Mouse (Mus musculus) forebrain, embryonic 11.5 days (tissue): ENCODE results near the gene Pcgf2. TPM values are rescaled to one million over a fixed set of nuclear protein-coding genes. Genes with fewer than 3 reads are reported as not detected.

ENCODE experiments used
- ATAC-seq: fragments of 200-750 bp; cut with Nextera tagmentation; replicated peaks from 2 replicates; pipeline ENCODE4 v1.8.0; 2017; ENCODE audit warnings: moderate TSS enrichment; ENCODE audit not compliant: low FRiP score
- DNase-seq: peaks from one replicate; pipeline ENCODE4 v3.0.0-alpha.2; 2017; ENCODE audit warnings: low spot score
- H3K27ac ChIP-seq: fragments of 300-500 bp; sonication (generic); 2 replicates; pipeline ENCODE4 v1.5.1; 2014; ENCODE audit warnings: low read depth, low read length
- H3K27me3 ChIP-seq: fragments of 300-500 bp; sonication (generic); 2 replicates; pipeline ENCODE4 v1.6.1; 2014; ENCODE audit warnings: mild to moderate bottlenecking, low read length, mixed read lengths; ENCODE audit not compliant: control insufficient read depth, insufficient read depth
- H3K36me3 ChIP-seq: fragments of 300-500 bp; sonication (generic); 2 replicates; pipeline ENCODE4 v1.6.1; 2014; ENCODE audit warnings: mild to moderate bottlenecking, low read length, moderate library complexity, mixed read lengths; ENCODE audit not compliant: control insufficient read depth, insufficient read depth
- H3K4me1 ChIP-seq: fragments of 300-500 bp; sonication (generic); replicated peaks from 2 replicates; pipeline ENCODE4 v1.6.1; 2014; ENCODE audit warnings: low read length, mixed read lengths; ENCODE audit not compliant: control insufficient read depth, insufficient read depth
- H3K4me2 ChIP-seq: fragments of 300-500 bp; sonication (generic); 2 replicates; pipeline ENCODE4 v1.6.1; 2014; ENCODE audit warnings: low read depth, mild to moderate bottlenecking, low read length, moderate library complexity, mixed read lengths; ENCODE audit not compliant: severe bottlenecking
- H3K4me3 ChIP-seq: fragments of 300-500 bp; sonication (generic); 2 replicates; pipeline ENCODE4 v1.5.1; 2014; ENCODE audit warnings: low read depth, low read length
- H3K9ac ChIP-seq: fragments of 300-500 bp; sonication (generic); 2 replicates; pipeline ENCODE4 v1.6.1; 2014; ENCODE audit warnings: low read length
- H3K9me3 ChIP-seq: fragments of 300-500 bp; sonication (generic); 2 replicates; pipeline ENCODE4 v1.6.1; 2016; ENCODE audit warnings: low read length, mixed read lengths; ENCODE audit not compliant: control insufficient read depth
- WGBS: fragments of 180-500 bp; shearing (Covaris S2); extraction: QIAGEN DNeasy Blood & Tissue Kit; methylation state at CpG from one replicate; pipeline ENCODE4 v1.1.7; 2014; 5-methylcytosine and 5-hydroxymethylcytosine counted together
- polyA plus RNA-seq: library from polyadenylated mRNA; unstranded; fragments of >200 nt; fragmentation: Nextera tagmentation; extraction: Ambion mirVana; gene quantifications from 2 replicates; pipeline ENCODE4 v1.2.1, GENCODE M21; 2014

Gene Pcgf2
- polyA plus RNA-seq, 1 experiment from 2014 or later = 25.9 TPM

DNA sequence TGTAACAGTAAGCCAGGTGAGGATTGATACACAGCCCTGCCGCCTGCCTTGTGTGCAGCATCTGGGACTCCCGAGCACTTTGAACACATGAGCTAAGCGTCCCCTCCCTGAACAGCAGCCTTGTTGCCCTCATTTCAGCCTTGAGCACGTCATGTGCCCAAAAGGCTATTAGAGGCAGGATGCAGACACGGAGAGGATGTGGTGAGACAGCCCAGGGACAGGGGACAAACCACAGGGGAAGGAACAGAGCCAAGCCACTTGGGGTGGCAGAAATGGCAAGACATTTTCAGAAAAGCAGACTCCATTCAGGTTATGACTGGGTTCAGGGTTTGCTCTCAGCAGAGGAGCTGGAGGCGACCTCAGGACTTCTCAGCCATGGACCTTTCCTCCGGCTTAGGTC is 28.0 kb upstream of the Pcgf2 start:
- H3K27ac ChIP-seq = no peak overlapping the region
- H3K4me2 ChIP-seq = no peak overlapping the region
- H3K9me3 ChIP-seq = no peaks in the 10 kb centered on the region
- H3K9ac ChIP-seq = no peak overlapping the region
- H3K36me3 ChIP-seq = peaks cover 2% of the 10 kb centered on the region; the same call in 1 of the 2 replicates
- no peaks in the 10 kb centered on the region for H3K27me3 ChIP-seq
- ATAC-seq = no peak
- 82% methylated on average over 7 of the region's 7 CpGs for WGBS
- H3K4me3 ChIP-seq = no peak overlapping the region
- DNase-seq = no peak
- H3K4me1 ChIP-seq = no peaks in the 10 kb centered on the region

DNA sequence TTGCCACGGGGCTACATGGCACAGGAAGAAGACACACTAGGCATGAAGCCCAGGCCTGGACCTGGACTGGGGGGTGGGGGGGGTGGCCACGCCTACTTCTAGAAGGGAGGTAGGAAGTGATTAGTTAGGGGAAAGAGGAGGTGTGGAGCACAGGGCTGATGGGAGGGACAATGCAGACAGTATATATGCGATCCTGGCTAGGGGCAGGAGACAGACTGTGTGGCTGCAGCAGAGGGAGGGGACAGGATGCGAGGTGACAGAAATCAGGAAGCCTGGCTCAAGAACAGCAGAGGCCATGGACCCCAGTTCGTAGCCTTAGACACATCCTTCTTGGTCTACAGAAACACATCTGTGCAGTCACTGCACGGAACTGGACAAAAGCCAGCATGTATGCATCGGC is 23.4 kb upstream of the Pcgf2 start:
- ATAC-seq (no peak), DNase-seq (no peak)
- Histone ChIP-seq H3K36me3 (peaks cover 17% of the 10 kb centered on the region), H3K9ac (no peak overlapping the region), H3K27ac (no peak overlapping the region), H3K4me3 (no peak overlapping the region), H3K9me3 (peaks cover 3% of the 10 kb centered on the region), H3K4me1 (no peaks in the 10 kb centered on the region), H3K27me3 (no peaks in the 10 kb centered on the region), H3K4me2 (no peak overlapping the region)
- 88% methylated on average over 7 of the region's 7 CpGs for WGBS

DNA sequence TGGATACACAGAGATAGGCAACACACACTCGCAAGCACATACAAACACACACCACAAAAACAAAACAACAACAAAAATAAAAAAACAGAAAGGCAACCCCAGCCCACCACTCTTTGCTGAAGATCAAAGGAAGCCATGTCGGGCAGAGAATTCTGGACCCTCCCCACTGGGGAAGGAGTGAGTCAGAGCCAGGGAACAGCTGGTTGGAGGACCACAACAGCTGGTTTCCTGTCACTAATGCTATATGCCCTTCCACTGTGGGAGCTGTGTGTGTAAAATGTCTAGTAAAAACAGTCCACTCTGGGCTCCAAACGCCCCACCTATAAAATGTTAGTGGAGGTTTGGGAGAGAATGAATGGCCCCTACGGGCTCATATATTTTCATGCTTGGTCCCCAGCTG is 21.0 kb upstream of the Pcgf2 start:
- H3K9me3 ChIP-seq = peaks cover 3% of the 10 kb centered on the region
- no peaks in the 10 kb centered on the region for H3K27me3 ChIP-seq
- peaks cover 17% of the 10 kb centered on the region for H3K36me3 ChIP-seq
- 92% methylated on average over 4 of the region's 4 CpGs for WGBS
- H3K9ac ChIP-seq = no peak overlapping the region
- no peak overlapping the region for H3K4me3 ChIP-seq
- H3K27ac ChIP-seq = no peak overlapping the region
- ATAC-seq (no peak), DNase-seq (no peak)
- no peaks in the 10 kb centered on the region for H3K4me1 ChIP-seq
- H3K4me2 ChIP-seq = no peak overlapping the region

DNA sequence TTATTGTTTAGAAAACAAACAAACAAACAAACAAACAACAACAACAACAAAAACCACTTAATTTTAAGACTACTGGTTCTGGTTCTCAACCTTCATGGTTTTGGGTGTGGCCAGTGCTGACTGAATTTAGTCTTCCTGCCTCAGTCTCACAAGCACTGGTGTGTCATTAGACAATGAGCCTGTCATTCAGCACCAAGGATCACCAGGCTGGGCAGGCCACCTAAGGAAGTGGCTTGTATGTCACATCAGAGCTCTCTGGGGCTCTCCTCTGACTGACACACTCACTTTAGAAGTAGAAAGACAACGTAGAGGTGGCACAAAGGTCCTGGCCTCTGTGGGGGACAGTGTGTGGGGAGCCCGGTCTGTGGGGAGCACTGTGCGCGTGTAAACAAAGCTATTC is 18.7 kb upstream of the Pcgf2 start:
- Histone ChIP-seq H3K27ac (no peak overlapping the region), H3K27me3 (no peaks in the 10 kb centered on the region), H3K9me3 (peaks cover 3% of the 10 kb centered on the region), H3K9ac (no peak overlapping the region), H3K4me3 (no peak overlapping the region), H3K4me2 (no peak overlapping the region), H3K4me1 (no peaks in the 10 kb centered on the region), H3K36me3 (peaks cover 14% of the 10 kb centered on the region)
- ATAC-seq (no peak), DNase-seq (no peak)
- WGBS = 86% methylated on average over 4 of the region's 4 CpGs

DNA sequence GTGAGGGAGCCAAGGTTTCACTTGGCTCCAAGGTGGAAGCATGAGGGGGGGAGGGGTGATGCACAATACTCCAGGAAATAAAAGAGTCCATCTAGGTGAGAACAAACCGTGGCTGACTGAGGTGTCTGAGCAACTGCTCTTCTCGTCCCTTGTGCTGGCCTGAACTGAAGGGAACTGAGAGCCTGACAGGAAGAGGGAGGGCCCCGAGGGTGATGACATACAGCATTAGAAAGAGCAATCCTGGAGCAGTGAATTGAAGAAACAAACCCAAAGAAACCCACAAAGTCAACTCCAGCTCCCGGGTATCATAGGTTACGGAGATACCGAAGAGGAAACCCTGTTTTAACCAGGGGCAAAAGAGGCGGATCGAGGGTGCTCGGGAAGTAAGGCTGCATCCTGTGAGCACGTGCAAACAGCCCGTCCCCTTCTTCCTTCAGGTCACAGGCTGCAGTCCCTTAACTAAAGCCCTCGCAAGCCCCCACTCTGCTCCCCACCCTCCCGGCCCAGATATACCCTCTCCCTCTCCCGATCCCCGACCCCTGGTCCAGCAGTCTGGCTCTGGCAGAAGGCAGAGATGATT is 18.1 kb upstream of the Pcgf2 start:
- no peak overlapping the region for H3K27ac ChIP-seq
- H3K27me3 ChIP-seq = no peaks in the 10 kb centered on the region
- H3K4me2 ChIP-seq = no peak overlapping the region
- WGBS = 86% methylated on average over 15 of the region's 15 CpGs
- ATAC-seq = no peak
- no peaks in the 10 kb centered on the region for H3K4me1 ChIP-seq
- DNase-seq = no peak
- H3K9ac ChIP-seq = no peak overlapping the region
- peaks cover 14% of the 10 kb centered on the region for H3K36me3 ChIP-seq
- no peak overlapping the region for H3K4me3 ChIP-seq
- peaks cover 3% of the 10 kb centered on the region for H3K9me3 ChIP-seq

DNA sequence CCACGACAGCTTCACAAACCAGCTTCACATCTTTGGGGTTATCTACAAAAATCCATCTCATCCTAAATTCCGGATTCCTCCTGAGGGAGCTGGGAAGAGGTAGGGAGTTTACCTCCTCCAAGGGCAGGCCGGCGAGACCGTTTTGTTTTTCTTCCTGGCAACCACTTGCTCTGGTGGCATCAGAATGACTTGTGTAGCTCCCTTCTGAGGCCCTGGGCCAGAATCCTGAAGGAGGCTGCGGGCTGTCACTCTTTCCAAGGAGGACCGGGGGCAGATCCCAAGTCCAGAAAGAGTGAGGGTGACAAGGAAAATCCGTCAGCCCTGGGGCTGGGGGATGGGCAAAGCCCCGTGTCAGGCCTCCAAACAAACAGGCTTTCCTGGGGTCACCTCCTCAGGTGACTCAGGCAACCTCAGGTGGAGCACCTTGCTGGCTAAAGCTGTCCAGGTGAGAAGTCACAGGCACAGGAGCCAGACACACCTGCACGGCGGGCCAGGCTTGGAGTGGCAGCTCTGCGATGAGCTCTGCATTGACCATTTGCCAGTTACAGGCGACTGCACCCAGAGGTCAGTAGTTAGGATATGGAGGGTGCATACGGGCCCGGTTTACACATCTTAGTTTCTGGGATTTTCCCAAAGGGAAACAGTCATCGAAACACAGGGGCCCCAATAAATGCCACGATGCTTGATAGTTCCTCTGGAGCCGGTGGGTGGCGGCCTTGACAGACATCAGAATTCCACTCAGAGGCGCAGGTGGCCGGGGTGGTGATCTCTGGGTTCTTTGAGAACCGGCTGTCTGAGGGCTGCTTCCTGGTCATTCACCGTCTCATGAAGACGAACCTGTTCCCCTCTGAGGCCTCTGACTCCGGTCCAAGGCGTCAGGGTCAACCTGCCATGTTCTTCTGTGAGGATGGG is 17.3 kb upstream of the Pcgf2 start:
- no peaks in the 10 kb centered on the region for H3K27me3 ChIP-seq
- H3K9me3 ChIP-seq = peaks cover 3% of the 10 kb centered on the region
- H3K4me2 ChIP-seq = no peak overlapping the region
- ATAC-seq (no peak), DNase-seq (no peak)
- H3K9ac ChIP-seq = no peak overlapping the region
- 88% methylated on average over 26 of the region's 26 CpGs for WGBS
- H3K36me3 ChIP-seq = peaks cover 14% of the 10 kb centered on the region
- H3K27ac ChIP-seq = no peak overlapping the region
- no peaks in the 10 kb centered on the region for H3K4me1 ChIP-seq
- H3K4me3 ChIP-seq = no peak overlapping the region

DNA sequence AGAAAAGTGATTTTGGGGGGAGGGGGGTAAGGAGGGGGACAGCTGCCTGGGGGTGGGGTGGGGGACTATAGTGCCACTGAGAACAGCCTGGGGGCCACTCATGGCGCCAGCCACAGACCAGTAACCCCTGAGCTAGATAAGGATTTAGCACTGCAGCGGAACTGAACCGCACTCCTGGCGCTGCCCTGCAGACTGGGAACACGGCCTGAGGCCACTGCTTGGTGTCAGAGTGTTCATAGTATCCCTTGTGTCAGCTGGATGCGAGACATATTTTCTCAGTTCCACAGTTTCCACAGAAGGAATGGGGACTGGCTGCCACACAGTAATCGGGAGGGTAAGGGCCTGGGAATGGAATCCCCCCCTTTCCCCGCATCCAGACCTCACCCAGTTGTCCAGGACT is 15.7 kb upstream of the Pcgf2 start:
- Histone ChIP-seq H3K4me1 (no peaks in the 10 kb centered on the region), H3K27me3 (no peaks in the 10 kb centered on the region), H3K9ac (no peak overlapping the region), H3K36me3 (peaks cover under 1% of the 10 kb centered on the region), H3K4me3 (no peak overlapping the region), H3K9me3 (peaks cover under 1% of the 10 kb centered on the region; the same call in 1 of the 2 replicates), H3K27ac (no peak overlapping the region), H3K4me2 (no peak overlapping the region)
- 89% methylated on average over 8 of the region's 8 CpGs for WGBS
- DNase-seq (no peak), ATAC-seq (no peak)

DNA sequence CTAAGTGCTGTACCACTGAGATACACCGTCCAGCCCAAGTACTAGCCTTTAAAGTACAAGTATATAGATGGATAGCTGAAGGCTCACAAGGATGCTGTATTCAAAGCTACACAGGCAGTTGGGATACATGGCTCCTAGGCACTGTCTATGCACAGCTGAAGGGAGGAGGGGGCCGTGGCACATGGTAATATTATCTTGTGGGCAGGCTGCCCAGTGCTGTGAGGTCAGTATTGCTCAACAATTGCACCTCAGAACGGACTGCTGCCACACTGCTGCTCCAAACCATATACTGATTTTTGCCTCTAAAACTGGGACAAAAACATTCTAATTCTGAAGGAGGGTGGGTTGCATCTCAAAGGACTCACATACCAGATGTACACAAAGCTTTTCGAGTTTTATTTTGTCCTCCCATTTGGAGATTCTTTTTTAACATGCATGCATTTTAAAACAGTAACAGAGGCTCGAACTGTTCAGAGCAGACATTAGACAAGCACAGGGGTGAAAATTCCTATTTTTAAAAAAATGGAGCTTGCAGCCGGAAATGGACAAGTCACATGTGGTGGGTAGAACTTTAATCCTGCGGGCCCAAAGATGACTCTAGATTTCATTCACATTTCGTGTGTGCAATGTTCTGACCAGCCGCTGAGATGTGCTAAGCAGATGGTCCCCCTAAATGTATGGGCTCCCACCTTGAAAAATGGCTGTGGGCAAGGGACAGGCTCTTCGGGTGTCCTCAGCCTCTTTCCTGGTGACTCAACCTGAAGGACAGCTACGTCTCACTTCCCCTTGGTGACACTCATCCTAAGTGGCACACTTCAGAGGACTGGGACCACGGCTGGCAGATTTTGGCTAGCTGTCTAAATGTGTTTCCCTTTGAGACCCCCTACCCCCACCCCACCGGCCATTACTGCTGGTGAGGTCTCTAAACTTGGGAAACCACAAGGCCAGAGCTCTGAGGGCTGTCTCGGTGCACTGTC is 14.8 kb upstream of the Pcgf2 start:
- Histone ChIP-seq H3K27me3 (no peaks in the 10 kb centered on the region), H3K36me3 (no peaks in the 10 kb centered on the region; the same call in 1 of the 2 replicates)

More for the DNA sequence above, 14.8 kb upstream of the Pcgf2 start:
- H3K27ac ChIP-seq = no peak overlapping the region
- ATAC-seq (no peak), DNase-seq (no peak)
- no peak overlapping the region for H3K4me2 ChIP-seq
- 92% methylated on average over 14 of the region's 14 CpGs for WGBS
- H3K9me3 ChIP-seq = no peaks in the 10 kb centered on the region
- no peak overlapping the region for H3K4me3 ChIP-seq
- no peak overlapping the region for H3K9ac ChIP-seq
- no peaks in the 10 kb centered on the region for H3K4me1 ChIP-seq
